Mouse (Mus musculus) heart, adult 2 months (tissue): ENCODE results near the gene Slfn2.

Experiments
- CTCF ChIP-seq: fragments of 200-600 bp; IDR thresholded peaks from 2 replicates; pipeline ENCODE4 v1.8.1; 2022; ENCODE audit warnings: antibody characterized with exemption, mild to moderate bottlenecking, moderate library complexity
- EP300 ChIP-seq: fragments of 200-500 bp; IDR thresholded peaks from 2 replicates; pipeline ENCODE4 v1.6.1; 2011; ENCODE audit warnings: low read depth, low read length, control low read depth; ENCODE audit not compliant: insufficient read depth
- POLR2A ChIP-seq: fragments of 200-500 bp; IDR thresholded peaks from 2 replicates; pipeline ENCODE4 v1.6.1; 2011; ENCODE audit warnings: mild to moderate bottlenecking, low read depth, low read length, control low read depth; ENCODE audit not compliant: insufficient read depth

DNA sequence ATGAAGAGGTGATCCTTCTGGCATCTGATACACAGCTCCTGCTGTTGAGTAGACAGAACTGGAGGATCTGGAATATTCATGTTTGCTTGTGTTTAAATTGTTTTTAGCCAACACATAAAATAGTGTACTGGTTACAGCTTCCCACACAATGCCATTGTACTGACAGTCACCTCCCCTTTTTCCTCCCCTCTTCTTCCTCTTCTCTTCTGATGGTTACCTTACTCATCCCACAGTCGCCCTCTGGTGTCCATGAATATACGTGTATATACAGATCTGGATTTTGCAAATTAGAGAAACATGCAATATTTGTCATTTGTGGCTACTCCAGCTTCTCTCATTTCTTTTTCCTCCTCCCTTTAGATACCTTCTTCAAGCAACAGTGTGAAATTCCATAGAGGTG lies 50.2 kb downstream of the Slfn2 start:
- TF ChIP-seq CTCF, result peak; percentile 64
- no peak for TF ChIP-seq EP300
- no peak for TF ChIP-seq POLR2A
